Mouse (Mus musculus) layer of hippocampus, adult 8-10 months (tissue): ENCODE data around the gene Rapgef3. TPM values are rescaled to one million over a fixed set of nuclear protein-coding genes. Genes with fewer than 3 reads are reported as not detected.

Experiments used
- DNase-seq, 2 experiments: peaks; one replicate each; pipeline ENCODE4 v3.0.0; 2022; ENCODE audit warnings: low spot score in 2 of 2
- total RNA-seq, 4 experiments: library from RNA; stranded (reverse); gene quantifications; 2 replicates each; pipeline ENCODE4 v1.2.4; 2022

Gene Rapgef3
- total RNA-seq: 10 to 100 TPM; 52.2 to 70.6 (median 55.7) TPM

- peak; percentile 74 to 75 for DNase-seq
Measured at GRCm38 (mm10) chr15:97767280-97768186, at the start of gene Rapgef3. TSS of gene Rapgef3 (minus strand) at chr15:97767972.

DNA sequence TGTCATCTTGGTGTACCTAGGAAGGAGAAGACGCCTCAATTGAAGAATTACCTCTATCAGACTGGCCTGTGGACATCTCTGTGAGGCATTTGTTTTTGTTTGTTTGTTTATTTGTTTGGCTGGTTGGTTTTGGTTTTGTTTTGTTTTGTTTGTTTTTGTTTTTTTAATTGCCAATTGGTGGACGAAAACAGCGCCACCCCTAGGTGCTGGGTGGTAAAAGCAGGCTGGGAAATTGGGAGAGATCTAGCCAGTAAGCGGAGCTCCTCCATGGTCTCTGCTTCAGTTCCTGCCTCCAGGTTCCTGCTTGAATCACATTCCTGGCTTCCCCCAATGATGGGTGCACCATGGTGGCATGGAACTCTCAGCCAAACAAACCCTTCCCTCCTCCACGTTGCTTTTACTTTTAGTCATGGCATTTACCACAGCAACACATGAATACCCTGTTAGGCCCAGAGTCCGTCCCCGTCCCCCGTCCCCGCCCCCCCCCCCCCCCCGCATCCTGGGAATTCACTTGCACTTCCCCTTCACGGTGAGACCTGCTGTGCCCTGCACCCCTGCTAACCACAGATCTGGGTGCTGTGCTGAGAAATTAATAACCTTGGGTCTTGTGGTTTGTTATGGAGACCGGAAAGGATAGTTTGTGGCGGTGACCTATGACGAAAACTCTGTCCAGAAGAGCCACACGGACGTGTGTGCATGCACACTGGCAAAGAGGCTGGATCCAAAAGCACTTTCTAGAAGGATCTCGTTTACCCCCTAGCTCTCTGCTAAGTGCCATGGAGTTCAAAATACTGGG is 48.6 kb upstream of the Rapgef3 start:
- no peak for DNase-seq

GRCm38 (mm10) chr15:97815254-97815653 is 47.5 kb upstream of the Rapgef3 start:
- no peak for DNase-seq

- DNase-seq: no peak
Measured at GRCm38 (mm10) chr15:97814703-97815102, 46.9 kb upstream of the Rapgef3 start.

GRCm38 (mm10) chr15:97813452-97814204 is 45.9 kb upstream of the Rapgef3 start:
- no peak for DNase-seq

- DNase-seq: no peak
Measured at GRCm38 (mm10) chr15:97812875-97813274, 45.1 kb upstream of the Rapgef3 start.

- DNase-seq: peak; percentile 83 to 88
Measured at GRCm38 (mm10) chr15:97812126-97812525, 44.4 kb upstream of the Rapgef3 start.

GRCm38 (mm10) chr15:97811307-97811706 is 43.5 kb upstream of the Rapgef3 start:
- no peak for DNase-seq

DNA sequence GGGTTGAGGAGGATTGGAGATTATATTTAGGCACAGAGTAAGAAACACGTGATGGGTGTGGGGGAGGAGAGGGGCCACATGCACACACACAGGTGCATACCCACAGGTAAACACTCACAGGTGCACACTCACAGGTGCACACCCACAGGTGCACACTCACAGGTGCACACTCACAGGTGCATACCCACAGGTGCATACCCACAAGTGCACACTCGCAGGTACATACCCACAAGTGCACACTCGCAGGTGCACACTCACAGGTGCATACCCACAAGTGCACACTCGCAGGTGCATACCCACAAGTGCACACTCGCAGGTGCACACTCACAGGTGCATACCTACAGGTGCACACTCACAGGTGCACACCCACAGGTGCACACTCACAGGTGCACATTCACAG is 42.6 kb upstream of the Rapgef3 start:
- no peak for DNase-seq

DNA sequence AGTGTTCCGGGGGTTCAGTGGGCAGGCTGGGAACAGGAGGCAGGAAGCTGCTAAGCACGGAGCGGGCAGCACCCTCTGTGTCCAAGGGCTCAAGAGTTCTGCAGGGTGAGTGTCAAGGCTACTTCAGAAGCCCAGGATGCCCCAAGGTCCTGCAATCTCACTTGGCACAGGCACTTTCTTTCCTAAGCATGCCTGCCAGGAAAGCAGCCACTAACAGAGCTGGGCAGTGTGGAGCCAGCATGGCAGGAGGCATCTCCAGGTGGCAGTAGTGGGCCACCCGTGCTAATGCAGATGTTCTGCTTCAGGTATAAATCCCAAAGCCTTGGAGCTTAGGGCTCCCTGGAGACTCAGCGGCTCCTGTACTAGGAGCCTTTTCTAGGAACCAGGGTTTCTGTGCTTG is 42.2 kb upstream of the Rapgef3 start:
- DNase-seq: no peak

GRCm38 (mm10) chr15:97809206-97809605 is 41.4 kb upstream of the Rapgef3 start:
- DNase-seq: no peak

GRCm38 (mm10) chr15:97808532-97808931 is 40.8 kb upstream of the Rapgef3 start:
- no peak for DNase-seq

- no peak for DNase-seq
Measured at GRCm38 (mm10) chr15:97807867-97808266, 40.1 kb upstream of the Rapgef3 start.

DNA sequence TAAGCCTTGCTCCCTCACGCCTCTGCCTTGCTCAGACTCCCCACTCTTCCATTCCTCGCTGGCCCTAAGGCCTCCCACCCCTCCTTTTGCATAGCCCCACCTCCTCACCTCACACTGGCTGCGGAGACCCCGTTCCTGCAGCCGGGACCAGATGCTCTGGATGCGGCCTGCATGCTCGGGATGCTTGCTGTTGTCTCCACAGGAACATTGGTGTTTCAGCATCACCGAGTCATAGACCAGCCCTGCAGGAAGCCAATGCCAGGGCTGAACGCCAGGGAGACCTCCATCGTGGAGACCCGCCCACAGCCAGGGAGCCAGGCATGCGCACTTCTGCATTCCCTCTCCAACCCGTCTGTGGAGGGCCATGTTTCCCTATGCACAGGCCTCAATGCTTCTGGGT is 34.8 kb upstream of the Rapgef3 start:
- no peak for DNase-seq

GRCm38 (mm10) chr15:97801811-97802210 is 34.0 kb upstream of the Rapgef3 start:
- DNase-seq: no peak

DNA sequence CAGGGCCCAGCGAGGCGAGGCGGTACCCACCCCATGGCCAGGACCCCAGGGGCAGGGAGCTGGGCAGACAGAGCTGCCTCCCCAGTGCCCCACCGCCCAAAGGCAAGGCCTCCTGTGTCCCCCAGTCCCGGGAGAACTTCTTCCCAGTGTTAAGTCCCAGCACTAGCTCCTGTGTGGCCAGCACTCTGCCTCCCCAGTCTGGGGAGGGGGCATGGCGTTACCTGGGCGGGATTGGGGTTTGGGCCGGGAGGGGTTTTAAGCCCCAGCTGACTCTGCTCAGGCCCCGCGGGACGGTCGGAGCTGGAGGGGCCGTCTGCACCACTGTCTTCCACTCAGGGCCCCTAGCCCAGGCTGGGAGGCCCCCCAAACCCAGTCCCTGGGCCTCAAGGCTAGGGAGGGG is 33.1 kb upstream of the Rapgef3 start:
- no peak for DNase-seq

DNA sequence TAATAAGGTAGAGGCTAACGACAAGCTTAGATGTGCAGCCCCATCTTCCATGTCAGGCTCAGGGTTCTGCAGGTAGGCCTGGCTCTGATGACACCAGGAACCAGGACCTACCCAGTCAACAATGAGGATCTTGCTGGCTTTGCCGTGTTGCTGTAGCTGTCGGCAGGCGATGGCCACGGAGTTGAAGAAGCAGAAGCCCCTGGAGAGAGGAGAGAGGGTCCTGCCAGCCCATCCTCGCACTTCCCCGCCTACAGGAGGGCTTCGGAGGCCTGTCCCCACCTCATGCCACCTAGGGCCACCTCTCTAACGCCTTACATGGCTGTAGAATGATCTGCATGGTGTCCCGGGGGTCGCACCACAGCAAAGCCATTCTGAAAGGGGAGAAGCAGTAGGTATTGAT is 31.7 kb upstream of the Rapgef3 start:
- no peak for DNase-seq

DNA sequence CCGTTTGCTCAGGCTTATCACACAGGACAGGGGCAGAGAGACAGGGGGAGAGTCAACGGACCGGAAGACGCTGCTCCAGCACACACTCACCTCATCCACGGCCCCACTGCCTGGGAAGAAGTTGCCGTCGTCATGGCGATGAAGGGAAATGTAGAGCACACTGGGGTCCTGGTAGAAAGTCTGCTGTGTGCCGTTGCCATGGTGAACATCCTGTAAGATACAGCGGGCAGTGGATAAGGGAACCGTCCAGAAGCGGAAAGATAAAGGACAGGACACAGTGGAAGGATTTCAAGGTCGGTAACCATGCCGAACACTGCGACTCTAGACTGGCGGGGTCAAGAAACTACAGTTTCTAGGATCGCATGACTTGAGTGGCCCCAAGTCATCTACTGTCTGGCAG is 30.4 kb upstream of the Rapgef3 start:
- no peak for DNase-seq

DNA sequence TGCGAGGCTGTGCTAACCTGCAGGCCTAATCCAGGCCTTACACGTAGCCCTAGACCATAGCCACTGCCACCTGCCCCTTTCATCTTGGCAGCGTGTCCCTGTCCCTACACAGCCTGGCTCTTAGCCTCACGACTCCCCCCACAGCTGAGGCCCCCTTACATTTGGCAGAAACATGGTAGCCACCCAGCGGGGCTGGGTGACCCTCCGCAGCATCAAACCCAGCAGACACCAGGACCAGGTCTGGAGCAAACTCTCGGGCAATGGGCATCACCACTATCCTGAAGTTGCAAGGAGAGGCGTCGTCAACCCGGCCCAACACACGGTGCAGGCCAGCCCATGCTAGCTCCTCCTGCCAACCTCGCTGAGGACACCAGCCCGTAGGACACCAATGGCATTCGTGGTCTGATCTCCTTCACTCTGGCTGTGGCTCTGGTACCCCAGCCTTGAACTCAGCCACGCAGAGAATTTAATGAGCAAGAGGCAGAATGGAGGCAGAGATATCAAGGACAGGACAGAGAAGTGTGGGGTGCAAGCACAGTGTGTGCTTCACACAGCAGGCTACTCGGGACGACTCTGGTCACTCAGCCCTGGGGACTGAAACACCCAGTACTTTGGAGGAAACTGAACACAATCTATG is 29.0 kb upstream of the Rapgef3 start:
- no peak for DNase-seq

DNA sequence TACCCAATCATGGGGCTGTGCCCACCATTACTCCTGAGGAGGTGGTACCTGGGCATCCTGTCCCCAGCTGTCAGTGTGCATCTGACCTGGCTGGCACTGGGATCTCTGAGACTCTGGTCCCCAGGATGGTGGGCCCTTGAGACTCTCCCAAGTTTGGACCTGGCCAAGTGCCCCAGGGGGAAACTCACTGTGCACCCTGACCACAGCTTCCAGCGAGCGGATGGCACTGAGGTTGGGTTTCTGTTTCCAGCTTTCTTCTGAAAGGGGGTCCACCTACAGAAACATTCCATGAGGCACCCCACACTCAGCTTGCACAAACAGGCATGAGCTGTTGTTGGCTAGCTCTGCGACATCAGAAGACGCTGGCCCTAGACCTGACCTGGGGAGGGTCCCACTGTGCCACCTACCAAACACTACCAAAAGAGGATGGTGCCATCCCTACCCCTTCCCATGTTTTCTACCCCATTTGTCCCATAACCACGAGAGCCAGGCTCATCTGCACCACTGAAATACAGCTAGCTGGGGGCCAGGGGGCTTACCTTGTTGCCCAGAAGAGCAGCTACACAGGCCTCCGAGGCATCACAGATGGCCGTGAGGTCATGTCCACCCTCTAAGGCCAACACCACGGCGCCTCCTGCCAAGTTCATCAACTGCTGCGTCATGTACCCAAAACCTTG is 27.9 kb upstream of the Rapgef3 start:
- no peak for DNase-seq

- no peak for DNase-seq
Measured at GRCm38 (mm10) chr15:97794268-97794667, 26.5 kb upstream of the Rapgef3 start.
